Mouse (Mus musculus): ENCODE measurements around the gene Otulinl.

DNA sequence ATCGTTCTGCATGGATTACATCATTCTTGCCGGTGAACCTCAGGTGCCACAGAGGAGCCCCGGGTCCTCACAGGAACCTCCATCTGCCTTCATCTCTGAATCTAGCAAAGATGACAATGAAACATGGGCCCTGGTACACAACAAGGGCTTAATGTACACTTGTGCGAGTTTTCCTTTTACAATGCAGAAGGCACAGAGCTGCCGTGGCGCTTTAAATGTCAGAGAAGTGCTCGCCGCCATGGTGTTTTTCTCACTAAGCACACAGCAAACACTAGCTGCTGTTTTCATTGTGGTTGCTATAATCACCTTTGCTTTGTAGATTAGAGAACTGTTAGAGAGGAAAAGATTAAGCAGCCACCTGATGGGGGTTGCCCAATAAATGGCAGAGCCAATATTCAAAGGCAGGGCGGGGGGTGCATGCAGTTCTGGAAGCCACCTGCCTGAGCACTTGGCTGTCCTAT lies 13.3 kb downstream of the Otulinl start:
- TF ChIP-seq POLR2A (IDR thresholded peaks at IDR 0.05; ENCODE audit: control insufficient read depth, low read depth, low read length) (no peak), CTCF (IDR thresholded peaks at IDR 0.05; ENCODE audit: control insufficient read depth, insufficient read depth, insufficient replicate concordance, low read depth, low read length) (no peak)
